Mouse (Mus musculus) gonadal fat pad, adult 2 months (tissue): Measurements from ENCODE around the gene Six5. TPM values are rescaled to one million over a fixed set of nuclear protein-coding genes. Genes with fewer than 3 reads are reported as not detected.
"Not testable (repeated sequence)": the region's sequence is repeated elsewhere in the genome, so short reads cannot be mapped to it uniquely, and the experiment has no call there.

Source experiments
- DNase-seq: peaks from one replicate; pipeline ENCODE4 v3.0.0-alpha.2; 2012; ENCODE audit warnings: low read depth
- polyA plus RNA-seq: library from polyadenylated mRNA; depleted of rRNA; stranded (reverse); fragments of >200 nt; gene quantifications from 2 replicates; pipeline ENCODE4 v1.2.3, GENCODE M21; 2012; rRNA removed

The Six5 gene
- 33.2 and 35.6 TPM in 2 replicates for polyA plus RNA-seq

- no peak for DNase-seq
Measured at GRCm38 (mm10) chr7:19094471-19094825, at the start of gene Six5. Gene Six5 (plus strand): TSS chr7:19094594.

GRCm38 (mm10) chr7:19044616-19045015, 49.8 kb upstream of the Six5 start:
- no peak for DNase-seq

GRCm38 (mm10) chr7:19046286-19047069, 47.9 kb upstream of the Six5 start:
- DNase-seq = no peak

- no peak for DNase-seq
Measured at GRCm38 (mm10) chr7:19048006-19048527, 46.3 kb upstream of the Six5 start.

GRCm38 (mm10) chr7:19049252-19049651, 45.1 kb upstream of the Six5 start:
- no peak for DNase-seq

- DNase-seq = no peak
Measured at GRCm38 (mm10) chr7:19050172-19050571, 44.2 kb upstream of the Six5 start.

GRCm38 (mm10) chr7:19051161-19051560, 43.2 kb upstream of the Six5 start:
- no peak for DNase-seq

GRCm38 (mm10) chr7:19052345-19053135, 41.9 kb upstream of the Six5 start:
- no peak for DNase-seq

GRCm38 (mm10) chr7:19053136-19053532, 41.3 kb upstream of the Six5 start:
- DNase-seq = no peak

GRCm38 (mm10) chr7:19054047-19054776, 40.2 kb upstream of the Six5 start, which contains the start of gene Rsph6a:
Gene Rsph6a (plus strand): TSS chr7:19054690.
- DNase-seq = no peak

- DNase-seq = no peak
Measured at GRCm38 (mm10) chr7:19054777-19055076, 39.7 kb upstream of the Six5 start.

- no peak for DNase-seq
Measured at GRCm38 (mm10) chr7:19055108-19055507, 39.3 kb upstream of the Six5 start.

GRCm38 (mm10) chr7:19057405-19057804, 37.0 kb upstream of the Six5 start:
- no peak for DNase-seq

GRCm38 (mm10) chr7:19065896-19066295, 28.5 kb upstream of the Six5 start:
- DNase-seq = no peak

- DNase-seq = no peak
Measured at GRCm38 (mm10) chr7:19067063-19067462, 27.3 kb upstream of the Six5 start.

- DNase-seq = no peak
Measured at GRCm38 (mm10) chr7:19067935-19068334, 26.5 kb upstream of the Six5 start.

- no peak for DNase-seq
Measured at GRCm38 (mm10) chr7:19068707-19069106, 25.7 kb upstream of the Six5 start.

GRCm38 (mm10) chr7:19069500-19069899, 24.9 kb upstream of the Six5 start:
- no peak for DNase-seq

GRCm38 (mm10) chr7:19071024-19071423, 23.4 kb upstream of the Six5 start:
- DNase-seq = not testable (repeated sequence)

GRCm38 (mm10) chr7:19073504-19073903, 20.9 kb upstream of the Six5 start:
- no peak for DNase-seq

GRCm38 (mm10) chr7:19074494-19074893, 19.9 kb upstream of the Six5 start:
- DNase-seq = no peak

- no peak for DNase-seq
Measured at GRCm38 (mm10) chr7:19075231-19075630, 19.2 kb upstream of the Six5 start.
